Mouse (Mus musculus): ENCODE measurements around the gene Nckap5.

The Nckap5 gene

DNA sequence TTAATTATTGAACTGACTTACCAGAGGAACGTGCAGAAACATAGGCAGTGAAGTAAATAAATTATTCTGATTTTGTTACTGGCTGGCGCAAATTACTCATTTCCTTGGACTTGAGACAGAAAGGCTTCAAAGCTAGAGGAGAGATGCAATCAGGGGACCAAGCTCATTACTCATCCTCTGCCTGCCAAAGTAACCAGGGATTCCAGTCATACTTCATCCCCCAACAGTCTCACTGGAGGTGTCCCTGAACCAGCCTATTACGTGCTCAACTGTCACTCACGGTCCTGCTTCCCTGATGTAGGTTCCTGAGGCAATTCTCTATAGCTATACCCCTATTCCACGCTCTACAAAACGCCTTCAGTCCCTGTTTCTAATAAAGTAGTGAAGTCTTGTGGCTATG is 466.0 kb downstream of the Nckap5 start:
- no peak for DNase-seq (ENCODE audit: low spot score in 2 of 2)

DNA sequence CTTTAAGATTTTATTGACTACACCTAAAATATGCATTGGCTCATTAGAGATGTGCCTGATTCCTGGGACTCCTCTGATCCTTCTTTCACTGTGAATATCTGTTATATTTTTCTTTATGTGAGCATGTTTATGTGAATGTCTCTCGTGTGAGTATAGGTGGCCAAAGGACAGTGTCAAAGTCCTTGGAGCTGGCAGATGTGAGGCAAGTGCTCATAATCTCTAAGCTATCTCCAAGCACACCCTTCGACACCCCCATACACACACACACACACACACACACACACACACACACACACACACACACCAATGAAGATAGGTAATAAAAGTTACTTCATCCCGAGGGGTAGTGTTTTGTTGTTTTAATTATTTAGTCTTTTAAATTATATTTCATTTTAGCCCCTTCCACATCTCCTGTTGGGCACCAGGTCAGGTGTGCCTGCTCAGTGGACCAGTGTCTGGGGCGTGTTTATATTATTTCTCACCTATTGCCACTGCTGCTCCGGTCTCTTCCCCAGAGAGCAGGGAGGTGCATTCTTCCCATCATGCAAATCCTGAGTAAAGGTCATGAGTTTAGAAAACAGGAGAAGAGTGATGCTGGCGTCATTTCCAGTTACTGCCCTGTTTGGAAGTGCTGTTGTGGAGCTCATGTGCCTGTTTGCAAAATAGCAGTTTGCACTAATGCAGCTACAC is 469.9 kb downstream of the Nckap5 start:
- DNase-seq (ENCODE audit: low spot score in 2 of 2): no peak

DNA sequence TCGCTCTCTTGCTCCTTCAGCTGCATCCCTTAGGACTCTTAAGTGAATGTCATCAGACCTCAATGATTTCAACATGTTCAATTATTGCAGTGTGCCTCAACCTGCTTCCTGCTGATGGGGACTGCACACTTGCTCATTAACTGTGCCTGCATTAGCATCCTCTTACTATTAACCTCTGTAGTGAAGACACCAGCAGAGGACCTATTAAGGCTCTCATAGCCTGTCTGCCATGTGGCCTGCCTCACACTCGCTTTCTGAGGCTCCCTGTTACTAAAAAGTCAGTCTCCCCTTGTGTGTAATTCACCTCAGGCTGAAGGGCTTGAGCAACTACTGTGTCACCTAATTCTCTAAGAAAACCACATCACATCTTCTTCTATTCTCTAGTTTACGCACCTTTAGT is 470.5 kb downstream of the Nckap5 start:
- no peak for DNase-seq (ENCODE audit: low spot score in 2 of 2)

DNA sequence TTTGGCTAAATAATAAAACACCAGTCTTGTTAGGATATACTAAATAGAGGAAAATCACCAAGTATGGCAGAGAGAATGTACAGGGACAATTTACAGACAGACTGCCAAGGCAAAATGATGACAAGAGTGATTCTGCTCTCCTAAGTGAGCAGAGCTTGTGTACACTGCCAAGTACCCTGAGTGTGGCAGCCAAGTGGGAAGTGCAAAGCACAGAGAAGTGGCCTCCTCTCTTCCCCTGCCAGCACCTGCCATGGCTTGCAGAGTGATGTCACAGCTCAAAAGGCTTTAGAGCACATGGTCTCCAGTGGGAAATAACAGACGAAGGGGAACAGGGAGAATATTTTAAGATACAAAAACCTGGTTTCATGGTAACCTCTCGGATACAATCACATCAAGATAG is 488.8 kb downstream of the Nckap5 start:
- DNase-seq (ENCODE audit: low spot score in 2 of 2): no peak

DNA sequence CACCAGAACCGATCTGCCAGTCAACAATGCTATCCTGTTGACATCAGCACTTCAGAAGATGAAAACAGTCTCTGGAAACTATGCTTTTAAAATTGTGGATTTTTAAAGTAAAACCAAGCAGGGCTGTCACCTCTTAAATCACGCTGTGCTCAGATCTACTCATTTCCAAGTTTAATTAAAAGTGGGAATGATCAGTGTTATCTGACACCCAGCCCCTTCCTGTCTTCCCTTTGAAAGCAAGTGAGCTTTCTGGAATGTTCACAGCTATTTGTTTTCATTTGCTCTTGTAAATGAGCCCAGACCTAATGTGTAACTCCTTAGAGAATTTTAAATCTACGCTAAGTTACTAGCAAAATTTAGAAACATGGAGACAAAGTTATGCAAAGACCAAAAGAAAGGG is 491.3 kb downstream of the Nckap5 start:
- DNase-seq (ENCODE audit: low spot score in 2 of 2): no peak

DNA sequence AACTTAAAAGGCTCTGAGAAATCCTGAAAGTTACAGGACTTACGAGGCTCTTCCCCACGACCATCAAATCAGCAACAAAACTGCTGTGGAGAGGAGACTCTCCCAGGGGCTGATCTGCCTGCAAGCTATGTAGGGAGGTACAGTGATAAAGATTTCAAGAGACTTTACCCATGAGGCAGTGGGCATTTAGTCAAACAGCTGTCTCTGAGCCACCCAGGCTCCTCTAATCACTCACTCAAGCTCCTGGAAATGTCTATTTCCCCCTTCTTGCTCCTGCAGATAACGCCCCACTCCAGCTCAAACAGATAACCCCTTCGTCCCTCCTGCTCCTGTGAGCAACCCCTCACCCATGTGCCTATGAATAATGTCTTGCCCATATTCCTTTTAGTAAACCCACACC is 496.4 kb downstream of the Nckap5 start:
- no peak for DNase-seq (ENCODE audit: low spot score in 2 of 2)

DNA sequence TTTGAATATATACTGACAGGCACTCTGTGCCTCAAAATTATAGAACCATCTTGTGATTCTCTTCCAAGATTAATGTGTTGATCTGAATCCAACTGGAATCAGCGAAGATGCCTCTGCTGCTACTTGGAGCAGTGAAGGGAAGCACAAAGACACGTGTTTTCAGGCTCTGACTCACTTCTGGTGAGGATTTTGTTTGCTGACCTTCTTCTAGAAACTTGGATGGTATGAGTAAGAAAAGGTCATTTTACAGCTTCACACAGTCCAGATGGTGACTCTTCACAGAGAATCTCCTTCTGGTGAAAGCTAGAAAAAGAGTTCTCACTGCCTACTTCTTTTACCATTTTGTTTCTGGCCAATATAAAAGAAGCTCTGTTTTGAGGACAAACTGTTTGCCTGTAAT is 498.6 kb downstream of the Nckap5 start:
- peak in 1 of 2 experiments; percentile 18 for DNase-seq (ENCODE audit: low spot score in 2 of 2)

DNA sequence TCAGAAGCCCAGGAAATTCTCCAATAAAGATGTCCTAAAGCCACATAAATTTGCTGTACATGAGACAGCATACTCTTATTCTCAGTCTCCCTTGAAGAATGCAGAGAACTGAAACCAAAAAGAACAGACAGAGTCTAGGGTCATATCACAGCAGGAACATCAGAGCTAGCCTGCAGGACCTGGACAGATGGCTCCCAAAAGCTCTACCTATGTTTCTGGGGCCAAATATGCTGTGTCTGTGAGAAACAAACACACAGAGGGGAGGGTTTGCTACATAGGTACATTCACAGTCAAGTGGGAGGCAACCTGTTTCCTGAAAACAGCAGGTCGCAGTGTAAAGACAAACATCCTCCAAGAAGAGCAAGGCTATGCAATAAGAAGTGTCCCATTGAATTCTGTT is 509.9 kb downstream of the Nckap5 start:
- DNase-seq (ENCODE audit: low spot score in 2 of 2): no peak

DNA sequence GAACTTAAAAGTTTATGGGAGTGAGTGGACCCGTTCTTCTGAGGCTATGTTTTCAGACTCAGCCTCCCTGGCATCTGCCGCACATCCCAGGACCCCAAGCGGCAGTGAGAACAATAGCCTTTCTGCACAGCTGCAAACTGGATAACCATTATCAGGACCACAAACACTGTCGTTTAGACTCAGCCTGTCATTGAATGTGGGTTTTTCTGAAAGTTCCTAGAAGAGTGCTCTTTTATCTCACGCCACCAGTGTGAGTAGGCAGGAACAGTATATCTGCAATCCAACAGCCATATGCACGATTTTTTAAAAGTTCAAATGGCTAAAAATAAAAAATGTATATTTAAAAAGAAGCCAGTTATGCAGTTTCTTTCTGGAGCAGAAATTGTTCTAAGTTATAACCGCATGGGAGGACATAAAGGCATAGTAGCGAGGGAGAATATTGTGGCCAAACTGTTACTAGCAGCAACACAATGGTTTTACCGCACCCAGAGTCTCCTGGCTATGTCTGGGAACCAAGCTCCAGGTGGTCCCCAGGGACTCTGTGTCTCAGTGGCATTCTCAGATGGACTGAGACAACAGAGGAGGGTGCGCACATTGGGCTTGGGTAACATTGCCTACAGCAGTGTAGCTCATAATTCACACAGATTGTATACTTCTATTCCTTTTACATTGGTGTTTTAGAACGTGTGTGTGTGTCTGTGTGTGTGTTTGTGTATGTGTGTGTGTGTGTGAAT is 512.6 kb downstream of the Nckap5 start:
- DNase-seq (ENCODE audit: low spot score in 2 of 2): no peak

DNA sequence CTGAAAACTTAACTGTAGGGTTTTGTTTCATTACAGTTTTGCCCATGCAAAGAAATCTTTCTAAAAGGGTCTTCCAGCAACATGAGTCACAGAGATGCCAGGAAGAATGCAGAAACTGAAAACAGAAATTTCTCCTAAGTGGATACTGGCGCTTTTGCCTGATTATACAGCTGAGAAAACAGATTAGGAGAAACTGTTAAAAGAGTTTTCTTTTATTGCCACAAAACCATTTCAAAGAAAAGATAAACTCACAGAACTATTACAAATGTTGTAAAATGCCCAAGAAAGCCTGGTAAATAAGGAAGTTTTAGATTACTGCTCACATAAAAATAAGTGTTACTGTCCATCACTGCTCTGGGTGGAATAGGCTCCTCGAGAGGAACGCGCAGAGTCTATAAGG is 513.3 kb downstream of the Nckap5 start:
- no peak for DNase-seq (ENCODE audit: low spot score in 2 of 2)

DNA sequence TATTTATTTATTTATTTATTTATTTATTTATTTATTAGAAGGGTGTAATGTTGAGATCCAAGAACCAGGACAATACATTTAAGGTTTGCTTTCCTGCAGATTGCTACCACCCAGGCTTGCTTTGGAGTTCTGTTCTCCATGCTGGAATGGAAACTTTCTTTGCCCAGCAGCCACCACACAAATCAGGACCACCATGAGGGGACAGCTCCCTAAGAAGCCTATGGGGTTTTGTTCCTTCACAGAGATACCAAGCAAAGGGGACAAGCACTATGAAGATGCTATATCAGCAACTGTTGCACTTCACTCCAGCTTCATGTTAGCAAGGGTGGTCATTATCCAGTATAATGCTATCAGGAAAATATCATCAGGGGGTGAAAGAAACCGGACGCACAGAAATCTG is 513.7 kb downstream of the Nckap5 start:
- DNase-seq (ENCODE audit: low spot score in 2 of 2): no peak

DNA sequence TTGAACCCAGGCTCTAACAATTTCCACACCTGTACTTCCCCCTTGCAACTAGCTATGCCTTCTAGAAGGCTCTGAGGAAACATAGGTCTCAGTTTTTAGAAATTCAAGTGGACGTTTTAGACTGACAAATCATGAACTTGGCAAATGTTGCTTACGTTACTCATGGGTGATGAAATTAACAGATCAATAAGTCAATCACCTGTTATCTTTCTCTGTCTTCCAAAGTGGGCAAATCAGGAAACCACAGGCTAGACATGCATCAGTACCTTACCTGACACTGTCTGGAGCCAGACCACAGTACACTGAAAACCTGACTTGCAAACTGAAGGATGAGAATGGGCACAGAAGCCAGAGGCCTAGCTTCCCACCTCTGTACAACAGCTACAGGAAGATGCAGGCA is 529.5 kb downstream of the Nckap5 start:
- DNase-seq (ENCODE audit: low spot score in 2 of 2): no peak

DNA sequence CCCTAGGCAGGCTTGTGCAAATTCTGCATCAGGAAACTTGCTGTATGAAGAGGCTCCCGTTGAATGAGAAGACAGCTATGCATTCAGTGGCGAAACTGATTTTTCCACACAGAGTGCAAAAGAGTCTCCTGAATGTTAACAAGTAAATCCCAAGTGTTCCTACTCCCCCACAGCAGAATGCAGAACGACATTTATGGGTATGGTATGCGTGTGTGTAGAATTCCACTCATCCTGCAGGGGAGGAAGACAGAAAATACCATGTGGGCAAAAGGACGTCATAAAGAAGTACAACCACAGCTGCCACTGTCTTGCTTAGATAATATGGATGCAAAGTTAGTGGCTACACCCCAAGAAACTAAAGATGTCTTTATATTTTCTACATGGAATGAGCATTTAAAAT is 565.7 kb downstream of the Nckap5 start:
- peak in 1 of 2 experiments; percentile 9 for DNase-seq (ENCODE audit: low spot score in 2 of 2)

DNA sequence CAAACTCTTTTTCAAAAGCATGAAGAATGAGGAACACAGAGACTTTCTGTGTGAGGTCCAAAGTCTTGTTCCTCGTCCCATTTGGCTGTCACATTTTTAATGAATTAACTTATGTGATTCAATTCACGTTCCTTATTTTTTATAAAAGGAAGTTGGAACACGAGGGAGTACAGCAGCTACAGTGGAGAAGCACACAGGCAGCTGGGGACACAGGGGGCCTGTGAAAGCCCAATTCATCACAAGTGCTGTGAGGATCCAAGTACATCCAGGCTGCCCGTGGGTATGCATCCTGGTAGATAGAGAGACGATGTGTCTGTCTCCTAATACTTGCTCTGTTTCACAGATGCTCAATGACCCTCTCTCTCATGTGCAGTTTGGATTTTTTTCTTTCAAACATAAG is 576.2 kb downstream of the Nckap5 start:
- peak in 1 of 2 experiments; percentile 8 for DNase-seq (ENCODE audit: low spot score in 2 of 2)

DNA sequence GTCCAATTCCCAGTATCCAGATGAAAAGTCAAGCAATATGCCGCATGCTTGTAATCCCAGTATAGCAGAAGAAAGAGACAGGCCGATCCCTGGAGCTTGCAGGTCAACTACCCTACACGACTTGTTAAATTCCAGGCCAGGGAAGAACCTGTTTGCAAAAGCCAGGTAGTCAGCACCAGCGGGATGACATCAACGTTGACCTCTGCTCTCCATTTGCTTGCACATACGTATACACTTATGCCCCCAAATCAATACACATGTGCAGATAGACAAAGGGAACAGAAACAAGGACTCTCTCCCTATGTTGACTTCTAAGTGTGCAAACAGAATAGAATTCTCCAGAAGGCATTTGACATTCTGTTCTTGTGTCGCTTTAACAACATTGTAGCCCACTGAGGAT is 576.7 kb downstream of the Nckap5 start:
- no peak for DNase-seq (ENCODE audit: low spot score in 2 of 2)

DNA sequence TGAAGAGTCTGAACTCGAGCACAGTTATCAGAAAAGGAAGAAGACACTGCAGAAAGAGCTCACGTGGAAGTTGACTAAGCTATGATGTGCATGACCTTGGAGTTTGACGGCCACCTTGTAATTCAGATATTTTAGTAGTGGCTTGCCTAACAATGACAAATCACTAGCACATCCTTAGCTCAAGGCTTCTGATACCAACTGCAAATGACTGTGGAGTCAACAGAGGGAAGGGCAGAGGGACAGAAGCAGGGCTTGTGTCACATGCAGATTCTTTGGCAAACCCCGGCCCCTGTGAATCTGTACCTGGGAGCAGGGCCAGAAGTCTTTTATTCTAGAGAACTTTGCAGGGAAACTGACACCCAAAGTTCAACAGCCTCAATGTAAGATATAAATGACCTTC is 597.4 kb downstream of the Nckap5 start:
- DNase-seq (ENCODE audit: low spot score in 2 of 2): no peak

DNA sequence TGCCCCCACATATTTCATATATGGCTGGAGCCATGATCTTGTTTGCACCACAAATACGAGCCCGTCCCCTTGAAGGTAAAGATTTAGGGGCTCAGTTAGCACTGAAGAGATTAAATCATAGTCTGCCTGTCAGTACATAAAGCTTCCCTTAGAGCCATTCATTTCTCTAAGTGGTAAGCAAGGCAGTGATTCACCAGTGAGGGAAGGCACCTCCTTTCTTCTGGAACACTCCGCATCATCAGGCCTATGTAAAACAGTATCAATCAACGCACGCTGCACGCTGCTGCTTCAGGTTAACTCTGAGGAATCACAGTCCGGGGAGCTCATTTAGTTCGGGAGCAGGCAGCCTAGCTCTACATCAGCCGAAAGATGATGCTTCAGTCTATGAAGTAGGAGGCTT is 599.4 kb downstream of the Nckap5 start:
- no peak for DNase-seq (ENCODE audit: low spot score in 2 of 2)

DNA sequence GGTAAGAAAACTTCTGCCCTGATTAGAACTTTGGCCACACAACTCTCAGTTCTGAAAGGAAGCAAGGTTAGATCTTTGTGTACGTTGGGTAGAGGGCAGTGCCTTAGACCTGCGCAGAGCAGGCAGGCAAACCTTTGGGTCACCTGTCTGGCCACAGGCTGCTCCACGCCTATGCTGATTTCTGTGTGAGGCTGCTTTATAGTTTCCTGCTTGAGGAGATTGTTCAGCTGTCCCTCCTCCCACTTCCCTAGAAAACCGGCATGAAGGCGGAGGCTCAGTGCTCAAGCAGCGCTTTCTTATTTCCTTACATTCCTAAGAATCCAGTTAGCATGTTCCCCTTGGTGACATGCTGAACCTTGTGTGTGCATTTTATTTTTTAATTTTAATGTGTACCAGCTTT is 620.4 kb downstream of the Nckap5 start:
- DNase-seq (ENCODE audit: low spot score in 2 of 2): no peak

DNA sequence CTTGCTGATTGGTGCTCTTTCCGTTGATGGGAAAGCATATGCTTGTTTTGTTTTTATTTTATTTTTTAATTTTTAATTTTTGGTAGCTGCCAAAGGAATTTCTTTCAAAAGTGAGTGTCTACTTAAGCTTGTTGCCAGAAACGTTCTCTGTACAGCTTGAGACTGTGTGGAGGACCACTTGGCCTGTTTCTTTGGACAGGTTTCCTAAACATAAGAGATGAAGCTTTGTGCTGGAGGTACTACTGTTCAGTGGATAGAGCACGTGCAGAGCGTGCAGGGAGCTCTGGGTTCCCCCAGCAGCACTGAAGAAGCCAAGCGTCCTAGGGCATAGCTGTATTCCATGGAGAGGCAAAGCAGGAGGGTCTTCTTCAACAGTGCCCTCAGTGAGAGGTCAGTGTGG is 620.9 kb downstream of the Nckap5 start:
- DNase-seq (ENCODE audit: low spot score in 2 of 2): no peak

DNA sequence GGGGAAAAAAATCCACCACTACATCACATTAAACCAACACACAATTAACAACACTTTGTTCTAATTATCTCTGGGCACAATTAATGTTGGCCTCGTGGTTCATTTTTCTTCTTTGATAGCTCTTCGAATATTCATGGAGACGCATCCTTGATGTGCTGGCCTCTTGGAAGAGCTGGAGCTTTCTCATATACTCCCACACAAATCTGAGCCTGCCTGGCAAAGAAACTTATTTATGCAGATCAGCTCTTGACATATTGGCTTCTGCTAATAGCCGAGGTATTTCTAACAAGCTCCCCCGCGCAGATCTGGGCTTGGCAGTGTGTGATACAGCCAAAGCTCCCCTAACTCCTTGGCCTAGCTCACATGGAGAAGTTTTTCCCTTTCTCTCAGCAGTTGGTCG is 621.5 kb downstream of the Nckap5 start:
- no peak for DNase-seq (ENCODE audit: low spot score in 2 of 2)

DNA sequence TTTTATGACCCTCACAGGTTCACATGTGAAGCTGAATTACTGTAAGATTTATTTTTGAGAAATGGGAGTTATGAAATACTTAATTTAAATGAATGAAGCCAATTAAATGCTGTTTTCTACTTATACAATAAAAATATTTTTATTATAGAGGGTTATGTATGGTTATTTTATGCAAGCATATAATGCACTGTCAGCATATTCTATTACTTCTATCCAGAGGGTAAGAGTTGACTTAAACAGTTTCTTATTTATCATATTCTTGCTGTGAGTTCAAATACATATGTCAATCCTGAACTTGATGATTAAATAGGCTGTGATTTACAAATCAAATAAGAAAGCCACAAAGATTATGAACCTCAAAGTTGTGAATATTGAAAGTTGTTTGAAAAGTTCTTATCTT is 633.7 kb downstream of the Nckap5 start:
- DNase-seq (ENCODE audit: low spot score in 2 of 2): no peak

DNA sequence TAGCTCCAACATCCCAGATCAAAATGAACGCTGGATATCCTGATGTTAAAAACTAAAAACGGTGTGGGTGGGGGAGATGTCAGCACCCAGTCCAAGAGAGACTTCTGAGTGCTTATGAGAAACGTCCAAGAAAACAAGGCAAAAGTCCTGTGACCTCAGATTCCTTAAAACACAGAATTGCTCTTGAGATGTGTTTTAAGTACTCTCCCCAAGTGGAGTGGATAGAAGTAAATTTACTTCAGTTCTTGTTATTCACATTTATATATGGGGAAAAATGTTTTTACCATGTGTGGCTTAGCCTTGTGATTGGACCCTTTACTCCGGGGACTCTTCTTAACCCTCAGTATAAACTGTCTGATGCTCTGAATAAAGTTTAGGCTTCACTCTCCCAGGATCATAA is 640.2 kb downstream of the Nckap5 start:
- no peak for DNase-seq (ENCODE audit: low spot score in 2 of 2)

DNA sequence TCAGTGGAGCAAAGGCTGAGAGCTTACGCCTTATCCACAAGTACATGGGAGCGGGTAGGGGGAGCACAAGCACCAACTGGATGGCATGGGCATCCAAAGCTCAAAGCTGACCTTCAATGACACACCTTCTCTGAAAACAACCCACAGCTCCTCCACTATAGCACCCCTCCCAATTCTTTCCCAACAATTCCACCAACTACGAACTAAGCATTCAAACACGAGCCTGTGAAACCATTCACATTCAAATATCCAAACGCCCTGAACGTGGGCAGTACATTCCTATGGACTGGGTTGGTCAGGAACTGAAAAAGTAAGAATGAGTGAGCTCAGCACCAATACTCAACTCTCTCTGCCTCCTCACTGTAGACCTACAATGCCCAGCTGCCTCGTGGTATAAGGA is 646.8 kb downstream of the Nckap5 start:
- no peak for DNase-seq (ENCODE audit: low spot score in 2 of 2)

DNA sequence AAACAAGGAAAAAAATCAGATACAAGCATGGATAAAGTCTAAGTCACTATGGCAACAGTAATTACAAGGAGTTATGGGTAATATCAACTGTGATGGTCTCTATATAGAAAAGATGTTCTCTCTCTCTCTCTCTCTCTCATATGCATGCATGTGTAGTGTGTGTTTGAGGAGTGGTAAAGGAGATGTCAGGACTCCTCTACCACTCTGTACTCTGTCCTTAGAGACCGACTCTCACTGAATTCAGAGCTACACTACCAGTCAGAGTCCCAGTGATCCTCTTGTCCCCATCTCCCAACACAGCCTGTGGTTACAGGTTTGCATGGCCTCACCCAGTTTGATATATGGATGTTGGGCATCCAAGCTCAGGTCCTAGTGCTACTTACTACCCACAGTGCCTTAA is 662.0 kb downstream of the Nckap5 start:
- no peak for DNase-seq (ENCODE audit: low spot score in 2 of 2)

All from frontal cortex, postnatal 10 days (tissue).